8 mouse cellular contexts compared by ENCODE assay signal in the genomic region with DNA sequence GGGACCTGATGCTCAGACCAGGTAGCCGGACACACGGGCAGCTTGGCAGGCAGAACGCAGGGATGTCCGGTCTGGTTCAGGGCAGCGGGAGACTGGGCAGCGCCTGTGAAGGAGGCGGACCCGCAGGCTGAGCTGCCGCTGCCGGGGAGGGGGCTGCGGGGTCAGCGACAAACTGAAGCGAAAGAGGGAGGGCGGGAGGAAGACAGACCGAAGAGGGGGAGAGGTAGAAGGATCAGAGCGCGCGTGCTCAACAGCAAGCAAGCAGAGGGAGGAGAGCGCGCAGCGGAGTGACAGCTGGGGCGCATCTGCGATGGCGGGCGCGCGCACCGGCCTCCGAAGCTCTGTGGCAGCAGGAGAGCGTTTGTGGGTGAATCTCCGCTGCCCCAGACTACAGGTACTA. TPM values are rescaled to one million over a fixed set of nuclear protein-coding genes. Genes with fewer than 3 reads are reported as not detected.
DNase-seq lines count a peak whose midpoint lies in the region; ATAC-seq and TF ChIP-seq lines count a peak whose summit lies in the region.

A gene (minus strand): TSS at position 261 of the 400 bp plus-strand sequence.

- no peaks in the 10 kb centered on the region for H3K9me3 ChIP-seq in heart, embryonic 12.5 days (replicated peaks)
- no peaks in the 10 kb centered on the region for H3K9me3 ChIP-seq in forebrain, embryonic 16.5 days (ENCODE audit: control insufficient read depth, low read length)
- H3K9me3 ChIP-seq in midbrain, postnatal 0 days (ENCODE audit: low read length): no peaks in the 10 kb centered on the region

- intact Hi-C loops in heart, adult 2 months (cut with DNase I): no loop called here

- H3K4me1 ChIP-seq in heart, embryonic 12.5 days (replicated peaks): peaks cover 28% of the 10 kb centered on the region
- H3K4me1 ChIP-seq in heart, adult 2 months (ENCODE audit: control insufficient read depth, insufficient read depth, low read length): peaks cover 1% of the 10 kb centered on the region; the same call in 1 of the 2 replicates
- H3K4me1 ChIP-seq in forebrain, embryonic 16.5 days (replicated peaks; ENCODE audit: control insufficient read depth, insufficient read depth, low read length): peaks cover 34% of the 10 kb centered on the region
- peaks cover 26% of the 10 kb centered on the region for H3K4me1 ChIP-seq in midbrain, postnatal 0 days (ENCODE audit: insufficient read depth, low read length)

- no peak within 1 kb of the TSS for H3K27ac ChIP-seq in heart, embryonic 12.5 days (ENCODE audit: poor library complexity, severe bottlenecking)
- H3K27ac ChIP-seq in heart, adult 2 months: no peak within 1 kb of the TSS
- no peak within 1 kb of the TSS; the same call in 1 of the 2 replicates for H3K27ac ChIP-seq in forebrain, embryonic 16.5 days (ENCODE audit: low read length)
- peak within 1 kb of the TSS; percentile 85 for H3K27ac ChIP-seq in midbrain, postnatal 0 days (ENCODE audit: low read depth, low read length)

- no peak for TF ChIP-seq CTCF in heart, adult 2 months (IDR thresholded peaks at IDR 0.05)
- no peak for TF ChIP-seq CTCF in midbrain, postnatal 0 days (IDR thresholded peaks at IDR 0.05)

- no peak for TF ChIP-seq EP300 in heart, adult 2 months (IDR thresholded peaks at IDR 0.05; ENCODE audit: insufficient read depth, low read depth, low read length)

- H3K27me3 ChIP-seq in heart, embryonic 12.5 days (replicated peaks): peaks cover 94% of the 10 kb centered on the region
- peaks cover 6% of the 10 kb centered on the region; the same call in 1 of the 2 replicates for H3K27me3 ChIP-seq in heart, adult 2 months (ENCODE audit: control insufficient read depth, insufficient read depth, low read length)
- peaks cover 5% of the 10 kb centered on the region; the same call in 1 of the 2 replicates for H3K27me3 ChIP-seq in forebrain, embryonic 16.5 days (replicated peaks; ENCODE audit: control insufficient read depth, insufficient read depth, low read length)
- no peaks in the 10 kb centered on the region for H3K27me3 ChIP-seq in midbrain, postnatal 0 days (ENCODE audit: insufficient read depth, low read length)

- peak within 1 kb of the TSS; percentile 46 for H3K4me3 ChIP-seq in heart, embryonic 12.5 days
- no peak within 1 kb of the TSS for H3K4me3 ChIP-seq in heart, adult 2 months
- H3K4me3 ChIP-seq in forebrain, embryonic 16.5 days (replicated peaks; ENCODE audit: low read length): peak within 1 kb of the TSS; percentile 54
- H3K4me3 ChIP-seq in midbrain, postnatal 0 days (ENCODE audit: low read depth, low read length): peak within 1 kb of the TSS; percentile 66

- no peak for DNase-seq in heart, adult 2 months
- DNase-seq in brain, embryonic 18.5 days (ENCODE audit: low read depth, low spot score): peak; percentile 47
- peak; percentile 55 to 70 for DNase-seq in layer of hippocampus, postnatal 36 days
- peak; percentile 81 for DNase-seq in midbrain, postnatal 0 days (ENCODE audit: low spot score)
- peak; percentile 83 for DNase-seq in thymus, postnatal 14 days
- no peak for DNase-seq in adrenal gland, adult 8-10 months

- 0 out of 2 replicates have a peak within 1 kb of the TSS, but pooled peaks have one; percentile 34 for H3K9ac ChIP-seq in heart, embryonic 12.5 days
- no peak within 1 kb of the TSS for H3K9ac ChIP-seq in heart, adult 2 months (ENCODE audit: low read depth, low read length)
- peak within 1 kb of the TSS; percentile 57 for H3K9ac ChIP-seq in forebrain, embryonic 16.5 days (replicated peaks; ENCODE audit: low read depth, low read length)
- H3K9ac ChIP-seq in midbrain, postnatal 0 days (replicated peaks; ENCODE audit: low read length, poor library complexity, severe bottlenecking): peak within 1 kb of the TSS; percentile 77

- ATAC-seq in heart, embryonic 12.5 days (ENCODE audit: insufficient number of reproducible peaks, low FRiP score): no peak
- ATAC-seq in forebrain, embryonic 16.5 days: peak; percentile 43
- peak; percentile 48; the same call in 1 of the 2 replicates for ATAC-seq in midbrain, postnatal 0 days (ENCODE audit: low FRiP score)

- TF ChIP-seq POLR2A in heart, adult 2 months (IDR thresholded peaks at IDR 0.05; ENCODE audit: insufficient read depth, low read depth, low read length): no peak

- WGBS in heart, embryonic 12.5 days: 1% methylated on average over 31 of the region's 31 CpGs
- 2% methylated on average over 30 of the region's 31 CpGs for WGBS in heart, adult 2 months
- under 1% methylated on average over 27 of the region's 31 CpGs for WGBS in forebrain, embryonic 16.5 days
- under 1% methylated on average over 30 of the region's 31 CpGs for WGBS in midbrain, postnatal 0 days

- H3K36me3 ChIP-seq in heart, embryonic 12.5 days: no peaks in the 10 kb centered on the region
- no peaks in the 10 kb centered on the region for H3K36me3 ChIP-seq in heart, adult 2 months (ENCODE audit: control insufficient read depth, insufficient read depth, low read length)
- H3K36me3 ChIP-seq in forebrain, embryonic 16.5 days (ENCODE audit: control insufficient read depth, insufficient read depth): no peaks in the 10 kb centered on the region
- H3K36me3 ChIP-seq in midbrain, postnatal 0 days (ENCODE audit: insufficient read depth, low read length): no peaks in the 10 kb centered on the region

- H3K79me2 ChIP-seq in heart, adult 2 months (replicated peaks; ENCODE audit: control insufficient read depth, insufficient read depth, low read length): no peaks in the 10 kb centered on the region

- H3K4me2 ChIP-seq in heart, embryonic 12.5 days: peak within 1 kb of the TSS; percentile 70
- peak within 1 kb of the TSS; percentile 76 for H3K4me2 ChIP-seq in forebrain, embryonic 16.5 days (ENCODE audit: low read length)
- peak within 1 kb of the TSS; percentile 78 for H3K4me2 ChIP-seq in midbrain, postnatal 0 days (ENCODE audit: low read depth, low read length, poor library complexity, severe bottlenecking)

RNA-seq across cellular contexts. Expression of the gene that starts here (rescaled TPM):
- polyA plus RNA-seq in heart, embryonic 12.5 days (2016; fragmentation: Nextera tagmentation; extraction: Ambion mirVana): 0.05 and 0.15 TPM in 2 replicates
- under 1 TPM; 0.61 to 0.73 TPM for total RNA-seq in heart, adult 2 months (2021)
- polyA plus RNA-seq in heart, adult 2 months (2012; rRNA removed): 0.47 and 0.57 TPM in 2 replicates
- 4.5 and 7.9 TPM in 2 replicates for polyA plus RNA-seq in forebrain, embryonic 16.5 days (2015; fragmentation: Nextera tagmentation; extraction: Ambion mirVana)
- 10 to 100 TPM; 40.4 to 42.8 TPM for total RNA-seq in layer of hippocampus, postnatal 36 days (2021)
- 32.2 and 40.4 TPM in 2 replicates for total RNA-seq in midbrain, postnatal 0 days (2014; rRNA removed)
- 21.1 and 24.3 TPM in 2 replicates for polyA plus RNA-seq in midbrain, postnatal 0 days (2015; fragmentation: Nextera tagmentation; extraction: Ambion mirVana)
- total RNA-seq in adrenal gland, adult 8-10 months (2022): under 1 TPM in 3 of 4 experiments, not detected in 1; 0.17 to 0.34 (median 0.24) TPM

Comparison
In these comparisons a context has a peak if more than half of its experiments do, and no peak if none do; other contexts are left out.
1. RNA of the gene that starts here (total RNA-seq): 40.4 to 42.8 TPM in layer of hippocampus, postnatal 36 days and 32.2 to 40.4 TPM in midbrain, postnatal 0 days; 0.61 to 0.73 TPM in heart, adult 2 months and 0.17 to 0.34 TPM in adrenal gland, adult 8-10 months; every median in the first group is over 10 times any median in the second.
2. DNase-seq: peak in brain, embryonic 18.5 days (single experiment), layer of hippocampus, postnatal 36 days (2 of 2), midbrain, postnatal 0 days (single experiment) and thymus, postnatal 14 days (single experiment); none in heart, adult 2 months (0 of 2) and adrenal gland, adult 8-10 months (single experiment).
3. Peak in every context shown above with its lines, with median percentiles within 50 percentile points of each other: H3K4me2 ChIP-seq.